Mouse (Mus musculus): Measurements from ENCODE around the gene Dcp1a. TPM values are rescaled to one million over a fixed set of nuclear protein-coding genes. Genes with fewer than 3 reads are reported as not detected.

Gene Dcp1a
- polyA plus RNA-seq, 1 experiment from 2014 or later: 5.2 TPM

- ATAC-seq (ENCODE audit: low FRiP score, low TSS enrichment): no peak
- peaks cover 18% of the 10 kb centered on the region for H3K36me3 ChIP-seq (ENCODE audit: control insufficient read depth, insufficient read depth, low read length)
- WGBS: 47% methylated on average over 9 of the region's 9 CpGs
- H3K9me3 ChIP-seq (ENCODE audit: control insufficient read depth, low read length): no peaks in the 10 kb centered on the region
- no peak overlapping the region for H3K4me3 ChIP-seq (ENCODE audit: low read depth, low read length)
- no peak overlapping the region for H3K9ac ChIP-seq (ENCODE audit: low read length)
- no peak for DNase-seq (ENCODE audit: low spot score)
- TF ChIP-seq CTCF (IDR thresholded peaks at IDR 0.05; ENCODE audit: low read depth) (no peak), EP300 (optimal IDR thresholded peaks at IDR 0.05) (no peak)
- no peak overlapping the region for H3K4me2 ChIP-seq (replicated peaks; ENCODE audit: low read depth)
- H3K27me3 ChIP-seq (ENCODE audit: control insufficient read depth, insufficient read depth, low read length): no peaks in the 10 kb centered on the region
- 0 out of 2 replicates have a peak, but pooled peaks cover 2% of the 10 kb centered on the region for H3K4me1 ChIP-seq (replicated peaks; ENCODE audit: control insufficient read depth, insufficient read depth)
- 0 out of 2 replicates have a peak overlapping the region, but pooled peaks have one; percentile 63 for H3K27ac ChIP-seq (replicated peaks)
Measured at GRCm38 (mm10) chr14:30557730-30558129, 78.4 kb downstream of the Dcp1a start.

- Histone ChIP-seq H3K27ac (replicated peaks) (no peak overlapping the region), H3K4me3 (ENCODE audit: low read depth, low read length) (no peak overlapping the region), H3K9me3 (ENCODE audit: control insufficient read depth, low read length) (no peaks in the 10 kb centered on the region), H3K4me1 (replicated peaks; ENCODE audit: control insufficient read depth, insufficient read depth) (0 out of 2 replicates have a peak, but pooled peaks cover 2% of the 10 kb centered on the region), H3K36me3 (ENCODE audit: control insufficient read depth, insufficient read depth, low read length) (peaks cover 18% of the 10 kb centered on the region), H3K27me3 (ENCODE audit: control insufficient read depth, insufficient read depth, low read length) (no peaks in the 10 kb centered on the region), H3K9ac (ENCODE audit: low read length) (no peak overlapping the region), H3K4me2 (replicated peaks; ENCODE audit: low read depth) (no peak overlapping the region)
- ATAC-seq (ENCODE audit: low FRiP score, low TSS enrichment) (no peak), DNase-seq (ENCODE audit: low spot score) (no peak)
- WGBS: 79% methylated on average over 17 of the region's 17 CpGs
- TF ChIP-seq CTCF (IDR thresholded peaks at IDR 0.05; ENCODE audit: low read depth) (no peak), EP300 (optimal IDR thresholded peaks at IDR 0.05) (no peak)
Measured at GRCm38 (mm10) chr14:30559321-30559850, 80.1 kb downstream of the Dcp1a start.

- peak overlapping the region; percentile 80; the same call in 1 of the 2 replicates for H3K27ac ChIP-seq (replicated peaks)
- no peak overlapping the region for H3K4me3 ChIP-seq (ENCODE audit: low read depth, low read length)
- DNase-seq (ENCODE audit: low spot score): no peak
- no peaks in the 10 kb centered on the region for H3K27me3 ChIP-seq (ENCODE audit: control insufficient read depth, insufficient read depth, low read length)
- no peaks in the 10 kb centered on the region for H3K9me3 ChIP-seq (ENCODE audit: control insufficient read depth, low read length)
- TF ChIP-seq CTCF (IDR thresholded peaks at IDR 0.05; ENCODE audit: low read depth) (no peak), EP300 (optimal IDR thresholded peaks at IDR 0.05) (no peak)
- H3K36me3 ChIP-seq (ENCODE audit: control insufficient read depth, insufficient read depth, low read length): peaks cover 24% of the 10 kb centered on the region
- WGBS: 81% methylated on average over 13 of the region's 13 CpGs
- H3K9ac ChIP-seq (ENCODE audit: low read length): no peak overlapping the region
- ATAC-seq (ENCODE audit: low FRiP score, low TSS enrichment): peak; percentile 27; the same call in 1 of the 2 replicates
- 0 out of 2 replicates have a peak, but pooled peaks cover 2% of the 10 kb centered on the region for H3K4me1 ChIP-seq (replicated peaks; ENCODE audit: control insufficient read depth, insufficient read depth)
- H3K4me2 ChIP-seq (replicated peaks; ENCODE audit: low read depth): no peak overlapping the region
Measured at GRCm38 (mm10) chr14:30560803-30561389, 81.6 kb downstream of the Dcp1a start.

GRCm38 (mm10) chr14:30561470-30562187 is 82.3 kb downstream of the Dcp1a start:
- TF ChIP-seq CTCF (IDR thresholded peaks at IDR 0.05; ENCODE audit: low read depth): no peak
- no peak for TF ChIP-seq EP300 (optimal IDR thresholded peaks at IDR 0.05)
- H3K27ac ChIP-seq (replicated peaks): peak overlapping the region; percentile 80
- 60% methylated on average over 14 of the region's 14 CpGs for WGBS
- ATAC-seq (ENCODE audit: low FRiP score, low TSS enrichment) (peak; percentile 64), DNase-seq (ENCODE audit: low spot score) (peak; percentile 46)
- peaks cover 32% of the 10 kb centered on the region for H3K36me3 ChIP-seq (ENCODE audit: control insufficient read depth, insufficient read depth, low read length)
- H3K4me2 ChIP-seq (replicated peaks; ENCODE audit: low read depth): no peak overlapping the region
- H3K4me1 ChIP-seq (replicated peaks; ENCODE audit: control insufficient read depth, insufficient read depth): no peaks in the 10 kb centered on the region
- H3K27me3 ChIP-seq (ENCODE audit: control insufficient read depth, insufficient read depth, low read length): no peaks in the 10 kb centered on the region
- no peaks in the 10 kb centered on the region for H3K9me3 ChIP-seq (ENCODE audit: control insufficient read depth, low read length)
- no peak overlapping the region; the same call in 1 of the 2 replicates for H3K9ac ChIP-seq (ENCODE audit: low read length)
- no peak overlapping the region for H3K4me3 ChIP-seq (ENCODE audit: low read depth, low read length)

- H3K9ac ChIP-seq (ENCODE audit: low read length): no peak overlapping the region
- H3K36me3 ChIP-seq (ENCODE audit: control insufficient read depth, insufficient read depth, low read length): peaks cover 38% of the 10 kb centered on the region
- no peak for DNase-seq (ENCODE audit: low spot score)
- H3K27me3 ChIP-seq (ENCODE audit: control insufficient read depth, insufficient read depth, low read length): no peaks in the 10 kb centered on the region
- no peaks in the 10 kb centered on the region for H3K9me3 ChIP-seq (ENCODE audit: control insufficient read depth, low read length)
- no peak overlapping the region for H3K4me3 ChIP-seq (ENCODE audit: low read depth, low read length)
- TF ChIP-seq CTCF (IDR thresholded peaks at IDR 0.05; ENCODE audit: low read depth) (no peak), EP300 (optimal IDR thresholded peaks at IDR 0.05) (no peak)
- H3K4me2 ChIP-seq (replicated peaks; ENCODE audit: low read depth): no peak overlapping the region
- H3K27ac ChIP-seq (replicated peaks): no peak overlapping the region
- ATAC-seq (ENCODE audit: low FRiP score, low TSS enrichment): no peak
- no peaks in the 10 kb centered on the region for H3K4me1 ChIP-seq (replicated peaks; ENCODE audit: control insufficient read depth, insufficient read depth)
Measured at GRCm38 (mm10) chr14:30562343-30562742, 83.0 kb downstream of the Dcp1a start.

GRCm38 (mm10) chr14:30564451-30564850 is 85.1 kb downstream of the Dcp1a start:
- Histone ChIP-seq H3K36me3 (ENCODE audit: control insufficient read depth, insufficient read depth, low read length) (peaks cover 45% of the 10 kb centered on the region), H3K9ac (ENCODE audit: low read length) (no peak overlapping the region), H3K27ac (replicated peaks) (no peak overlapping the region), H3K4me2 (replicated peaks; ENCODE audit: low read depth) (no peak overlapping the region), H3K4me1 (replicated peaks; ENCODE audit: control insufficient read depth, insufficient read depth) (no peaks in the 10 kb centered on the region), H3K27me3 (ENCODE audit: control insufficient read depth, insufficient read depth, low read length) (no peaks in the 10 kb centered on the region), H3K4me3 (ENCODE audit: low read depth, low read length) (no peak overlapping the region), H3K9me3 (ENCODE audit: control insufficient read depth, low read length) (no peaks in the 10 kb centered on the region)
- ATAC-seq (ENCODE audit: low FRiP score, low TSS enrichment) (peak; percentile 56), DNase-seq (ENCODE audit: low spot score) (peak; percentile 57)
- 82% methylated on average over 2 of the region's 2 CpGs for WGBS
- TF ChIP-seq EP300 (optimal IDR thresholded peaks at IDR 0.05) (no peak), CTCF (IDR thresholded peaks at IDR 0.05; ENCODE audit: low read depth) (no peak)
